Mouse (Mus musculus) activated CD4-positive, CD25-positive, alpha-beta regulatory T cell (primary cell): Measurements from ENCODE around the gene Olfr774. TPM values are rescaled to one million over a fixed set of nuclear protein-coding genes. Genes with fewer than 3 reads are reported as not detected.

Source experiments
- polyA plus RNA-seq, 2 experiments: library from polyadenylated mRNA; unstranded; fragments of 100-300 nt; shearing (Covaris generic); gene quantifications; one replicate each; pipeline ENCODE4 v1.2.1; 2017

Olfr774 gene
- not detected for polyA plus RNA-seq

GRCm38 (mm10) chr10:129235904-129236303 is at the start of gene Olfr774:
Gene Olfr774 (plus strand): TSS chr10:129236204.

GRCm38 (mm10) chr10:129187319-129187718 is 48.7 kb upstream of the Olfr774 start, which contains the start of gene Olfr773:
Gene Olfr773 (minus strand): TSS chr10:129187419.

GRCm38 (mm10) chr10:129248112-129248511 is 12.1 kb downstream of the Olfr774 start, which contains the start of gene Olfr775:
Gene Olfr775 (plus strand): TSS chr10:129248412.

GRCm38 (mm10) chr10:129258827-129259226 is 22.8 kb downstream of the Olfr774 start, which contains the start of gene Olfr776:
Gene Olfr776 (plus strand): TSS chr10:129259127.

GRCm38 (mm10) chr10:129271081-129271535 is 35.1 kb downstream of the Olfr774 start, which contains the start of gene Olfr777:
Gene Olfr777 (minus strand): TSS chr10:129271485.

Other genes with a start within 250 kb of the Olfr774 start
- not detected for gene Olfr9, start 246.8 kb upstream of the Olfr774 start, polyA plus RNA-seq
- gene Olfr763, start 225.4 kb upstream of the Olfr774 start, polyA plus RNA-seq, result not detected
- gene Olfr764-ps1, start 196.3 kb upstream of the Olfr774 start, polyA plus RNA-seq, result under 1 TPM in 1 of 2 experiments, not detected in 1; 0.16 TPM
- not detected for gene Olfr765, start 186.2 kb upstream of the Olfr774 start, polyA plus RNA-seq
- not detected for gene Olfr766-ps1, start 167.2 kb upstream of the Olfr774 start, polyA plus RNA-seq
- under 1 TPM in 1 of 2 experiments, not detected in 1; 0.02 TPM for gene Olfr767, start 153.3 kb upstream of the Olfr774 start, polyA plus RNA-seq
- gene Olfr768, start 136.8 kb upstream of the Olfr774 start, polyA plus RNA-seq, result not detected
- under 1 TPM in 1 of 2 experiments, not detected in 1; 0.11 TPM for gene Olfr769, start 118.3 kb upstream of the Olfr774 start, polyA plus RNA-seq
- gene Olfr770, start 97.2 kb upstream of the Olfr774 start, polyA plus RNA-seq, result not detected
- gene Olfr771, start 71.5 kb upstream of the Olfr774 start, polyA plus RNA-seq, result not detected
- not detected for gene Olfr772, start 58.3 kb upstream of the Olfr774 start, polyA plus RNA-seq
- under 1 TPM in 1 of 2 experiments, not detected in 1; 0.25 TPM for gene Olfr773, start 48.8 kb upstream of the Olfr774 start, polyA plus RNA-seq
- not detected for gene Olfr775, start 12.2 kb downstream of the Olfr774 start, polyA plus RNA-seq
- not detected for gene Olfr776, start 22.9 kb downstream of the Olfr774 start, polyA plus RNA-seq
- gene Olfr777, start 35.3 kb downstream of the Olfr774 start, polyA plus RNA-seq, result not detected
- gene Olfr780, start 81.9 kb downstream of the Olfr774 start, polyA plus RNA-seq, result under 1 TPM in 1 of 2 experiments, not detected in 1; 0.09 TPM
- gene Olfr781, start 92.7 kb downstream of the Olfr774 start, polyA plus RNA-seq, result not detected
- not detected for gene Olfr782, start 112.6 kb downstream of the Olfr774 start, polyA plus RNA-seq
- not detected for gene Olfr784, start 147.9 kb downstream of the Olfr774 start, polyA plus RNA-seq
- gene Olfr785, start 169.2 kb downstream of the Olfr774 start, polyA plus RNA-seq, result not detected
- not detected for gene Olfr786, start 191.1 kb downstream of the Olfr774 start, polyA plus RNA-seq
- gene Olfr787, start 225.7 kb downstream of the Olfr774 start, polyA plus RNA-seq, result under 1 TPM in 1 of 2 experiments, not detected in 1; 0.23 TPM
- under 1 TPM in 1 of 2 experiments, not detected in 1; 0.12 TPM for gene Olfr788, start 234.8 kb downstream of the Olfr774 start, polyA plus RNA-seq
- not detected for gene Olfr789, start 248.5 kb downstream of the Olfr774 start, polyA plus RNA-seq